Mouse (Mus musculus): ENCODE results near the gene Cldn12.

DNA sequence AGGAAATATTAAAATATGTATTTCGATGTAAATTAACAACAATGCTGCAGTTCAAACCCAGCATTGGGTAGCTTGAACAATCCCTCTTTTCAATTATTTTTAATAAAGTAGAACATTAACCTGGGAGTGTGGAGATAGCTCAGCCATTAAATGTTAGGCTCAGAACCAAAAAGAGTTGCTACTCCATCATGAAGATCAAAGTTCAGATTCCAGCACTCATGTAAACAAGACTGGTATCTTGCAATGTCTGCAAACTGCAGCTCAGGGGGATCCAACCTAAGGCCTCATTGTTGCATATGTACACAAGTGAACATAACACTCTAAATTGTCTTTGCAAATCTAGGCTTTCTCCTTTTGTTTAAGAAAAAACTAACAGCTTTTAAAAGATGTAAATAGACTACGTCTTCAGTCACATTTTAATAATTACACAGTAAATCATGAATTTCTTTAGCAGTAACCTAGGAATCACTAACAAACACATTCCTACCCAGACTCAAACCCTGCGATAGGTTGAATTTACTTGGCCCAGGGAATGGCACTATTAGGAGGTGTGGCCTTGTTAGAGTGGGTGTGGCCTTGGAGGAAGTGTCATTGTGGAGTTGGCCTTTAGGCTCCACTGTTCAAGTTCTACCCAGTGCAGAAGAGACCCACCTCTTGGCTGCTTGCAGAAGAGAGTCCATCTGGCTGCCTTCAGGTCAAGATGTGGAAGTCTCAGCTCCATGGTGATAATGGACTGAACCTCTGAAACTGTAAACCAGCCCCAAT is 19.1 kb upstream of the Cldn12 start:
- TF ChIP-seq CTCF (conservative IDR thresholded peaks at IDR 0.05; ENCODE audit: low read length) (no peak), POU5F1 (IDR thresholded peaks at IDR 0.05; ENCODE audit: borderline replicate concordance, low read length) (no peak)
